Mouse (Mus musculus): ENCODE measurements around the gene Stx16.
A peak's percentile ranks its signal among the peaks of the same experiment; 100 is the strongest.

The Stx16 gene

DNA sequence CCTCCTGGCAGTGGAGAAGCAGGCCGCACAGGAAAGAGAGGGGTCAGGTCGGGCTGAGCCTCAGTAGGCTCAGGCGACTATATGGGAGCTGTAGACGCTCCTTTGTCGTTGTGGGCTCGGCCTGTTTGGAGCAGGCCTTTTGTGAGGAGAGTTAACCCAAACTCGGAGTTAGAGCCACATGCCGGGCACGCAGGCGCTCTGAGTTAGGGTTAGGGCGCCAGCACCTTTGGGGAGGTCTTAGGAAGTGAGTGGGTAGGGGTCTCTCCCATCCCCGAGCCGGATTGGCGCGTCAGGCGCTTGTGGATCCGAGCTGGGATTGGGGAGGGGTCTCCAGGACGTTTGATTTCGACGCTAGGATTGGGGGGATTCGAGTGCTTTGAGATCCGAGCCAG, 321 bp downstream of the Stx16 start:
- peak; percentile 55 to 72 for DNase-seq (ENCODE audit: low spot score in 2 of 2)

DNA sequence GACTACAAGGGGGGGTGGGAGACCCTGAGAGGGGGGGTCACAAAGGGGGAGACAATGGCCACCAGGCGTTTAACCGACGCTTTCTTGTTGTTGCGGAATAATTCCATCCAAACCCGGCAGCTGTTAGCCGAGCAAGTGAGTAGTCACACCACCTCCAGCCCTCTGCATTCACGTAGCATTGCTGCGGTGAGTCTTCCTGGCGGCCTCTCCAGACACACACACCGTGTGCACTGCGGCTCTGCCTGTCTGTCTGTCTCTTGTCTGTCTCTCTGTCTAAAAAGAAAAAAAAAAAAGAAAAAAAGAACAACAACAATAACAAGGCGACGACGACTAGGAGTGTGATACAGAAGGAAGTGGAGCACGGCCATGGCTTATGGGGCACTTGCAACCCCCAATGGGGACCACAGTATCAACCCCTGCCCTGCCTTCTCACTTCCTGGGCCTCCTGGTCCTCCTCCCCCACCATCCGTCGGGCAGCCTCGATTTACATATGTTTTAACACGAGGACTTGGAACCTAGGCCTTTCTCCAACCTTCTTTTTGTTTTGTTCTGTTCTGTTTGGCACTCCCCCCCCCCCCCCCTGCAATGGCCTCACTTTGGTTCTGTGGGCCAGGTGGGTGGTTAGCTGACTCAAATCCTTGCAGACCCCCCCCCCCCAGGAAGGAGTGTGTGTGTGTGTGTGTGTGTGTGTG, 1.0 kb downstream of the Stx16 start:
- DNase-seq (ENCODE audit: low spot score in 2 of 2), result peak; percentile 20 to 21

DNA sequence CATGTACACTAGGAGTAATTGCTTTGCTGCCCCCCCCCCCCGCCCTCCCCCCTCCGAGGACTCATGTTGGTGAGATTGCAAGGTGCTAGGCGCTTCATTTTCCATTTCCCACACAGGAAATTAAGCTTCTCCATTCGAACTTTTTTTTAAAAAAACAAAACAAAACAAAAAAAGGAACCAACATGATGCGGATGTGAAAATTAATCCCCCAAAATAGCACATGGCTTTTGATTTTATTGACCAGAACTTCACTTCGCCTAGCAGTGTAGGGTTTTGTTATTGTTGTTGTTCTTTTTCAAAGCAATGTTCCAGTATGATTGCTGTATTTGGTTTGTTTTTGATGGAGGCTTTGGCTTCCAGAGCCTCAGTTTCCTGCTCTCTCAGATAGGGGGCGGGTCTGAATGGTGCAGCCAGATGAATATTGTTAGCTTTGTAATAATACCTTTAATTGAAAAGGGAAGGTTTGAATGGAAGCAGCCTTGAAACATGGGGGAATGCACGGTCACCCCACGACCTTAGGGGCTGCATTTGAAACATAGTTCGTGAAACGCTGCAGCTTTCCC, 1.7 kb downstream of the Stx16 start:
- DNase-seq (ENCODE audit: low spot score in 2 of 2), result no peak

DNA sequence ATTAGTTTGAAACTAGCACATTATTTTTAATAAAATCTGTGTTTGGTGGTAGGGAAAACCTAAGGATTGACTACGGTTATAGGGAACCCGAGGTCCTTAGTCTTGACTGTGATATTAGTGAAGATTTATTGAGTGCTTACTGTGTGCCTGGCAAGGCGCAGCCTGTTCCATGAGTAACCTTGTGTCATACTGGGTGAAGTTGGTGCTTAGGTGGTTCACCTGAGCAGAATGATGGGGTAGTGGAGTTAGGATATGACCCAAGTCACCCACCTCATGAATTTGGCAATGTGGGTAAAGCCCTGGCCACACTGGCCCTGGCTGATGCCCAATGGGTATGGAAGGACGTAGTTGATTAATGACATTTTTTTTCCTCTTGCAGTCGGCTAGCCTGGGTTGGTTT, 5.7 kb downstream of the Stx16 start:
- no peak for DNase-seq (ENCODE audit: low spot score in 2 of 2)

DNA sequence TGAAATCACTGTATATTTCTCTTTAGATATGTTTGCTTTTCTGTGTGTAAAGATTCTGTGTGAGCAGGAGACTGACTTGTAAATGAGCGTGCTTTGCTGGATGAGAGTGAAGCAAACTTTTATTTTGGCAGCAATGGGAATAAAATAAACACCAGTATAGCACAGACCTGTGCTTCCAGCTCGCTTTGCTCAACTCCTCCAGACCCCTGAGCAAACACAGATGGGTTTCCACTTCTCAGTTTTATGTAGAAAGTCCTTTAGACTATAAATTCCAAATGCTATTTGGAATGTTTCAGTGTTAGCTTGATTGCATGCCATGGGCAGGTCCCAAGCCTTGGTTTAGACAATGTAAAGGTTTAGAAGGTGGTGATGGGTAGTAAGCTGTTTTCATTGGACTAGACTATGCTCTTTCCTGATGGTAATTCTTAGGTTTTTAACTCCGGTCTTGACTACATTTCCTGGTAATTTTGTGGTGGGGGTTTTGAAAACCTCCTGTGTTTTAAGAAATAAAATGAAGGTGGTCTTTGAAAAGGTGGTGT, 6.3 kb downstream of the Stx16 start:
- no peak for DNase-seq (ENCODE audit: low spot score in 2 of 2)

DNA sequence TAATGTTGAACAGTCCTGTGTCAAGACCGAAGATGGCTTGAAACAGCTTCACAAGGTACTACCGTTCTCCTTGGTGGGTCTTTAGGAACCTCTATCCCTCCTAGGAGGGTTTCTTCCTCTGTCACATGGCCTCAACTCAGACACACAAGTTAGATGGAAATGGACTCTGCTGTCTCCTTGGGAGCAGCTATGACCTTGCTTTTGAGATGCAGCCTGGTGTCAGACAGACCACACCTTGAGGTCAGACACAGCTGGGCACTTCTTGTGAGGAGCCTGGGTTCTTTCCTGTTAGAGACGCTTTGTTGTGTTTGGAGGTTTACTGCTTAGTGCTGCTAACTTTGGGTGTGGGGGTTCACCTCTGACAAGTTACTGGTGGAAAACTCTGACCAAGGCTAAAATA, 19.0 kb downstream of the Stx16 start:
- no peak for DNase-seq (ENCODE audit: low spot score in 2 of 2)

DNA sequence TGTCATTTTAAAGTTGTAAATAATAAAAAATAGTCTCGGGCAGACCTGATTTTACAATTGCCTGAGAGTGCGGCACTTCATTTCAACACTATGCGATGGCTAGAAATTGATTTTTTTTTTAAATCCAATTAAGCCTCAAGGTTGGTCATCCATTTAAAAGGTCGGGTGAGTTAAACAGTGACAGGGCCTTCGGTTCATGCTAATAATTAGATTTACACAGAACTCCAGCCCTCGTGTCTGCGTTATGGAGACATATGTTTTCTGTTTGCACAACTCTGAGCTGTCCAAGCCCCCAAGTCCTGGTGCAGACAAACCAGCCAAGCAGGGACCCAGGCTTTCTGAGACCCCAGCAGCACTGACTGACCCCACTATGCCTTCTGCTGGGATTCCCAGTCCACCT, 26.3 kb downstream of the Stx16 start:
- DNase-seq (ENCODE audit: low spot score in 2 of 2), result no peak

DNA sequence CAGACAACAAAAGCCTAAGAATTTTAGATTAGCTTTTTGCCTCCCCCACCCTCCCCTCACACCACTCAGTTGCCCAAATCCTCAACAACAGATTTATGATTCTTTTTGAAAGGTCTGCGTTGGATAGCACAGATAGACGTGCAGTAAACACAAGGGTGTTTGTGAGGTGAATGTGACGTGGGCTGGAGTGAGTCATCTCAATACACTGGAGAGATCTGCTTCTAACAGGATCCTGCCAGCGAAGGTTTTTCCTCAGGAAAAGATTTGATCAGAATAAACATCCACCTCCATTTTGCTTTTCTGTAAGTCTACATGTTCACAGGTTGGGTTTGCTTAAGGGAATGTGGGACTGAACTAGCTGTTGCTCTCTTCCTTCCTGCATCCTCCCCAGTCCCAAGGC, 27.4 kb downstream of the Stx16 start:
- no peak for DNase-seq (ENCODE audit: low spot score in 2 of 2)

DNA sequence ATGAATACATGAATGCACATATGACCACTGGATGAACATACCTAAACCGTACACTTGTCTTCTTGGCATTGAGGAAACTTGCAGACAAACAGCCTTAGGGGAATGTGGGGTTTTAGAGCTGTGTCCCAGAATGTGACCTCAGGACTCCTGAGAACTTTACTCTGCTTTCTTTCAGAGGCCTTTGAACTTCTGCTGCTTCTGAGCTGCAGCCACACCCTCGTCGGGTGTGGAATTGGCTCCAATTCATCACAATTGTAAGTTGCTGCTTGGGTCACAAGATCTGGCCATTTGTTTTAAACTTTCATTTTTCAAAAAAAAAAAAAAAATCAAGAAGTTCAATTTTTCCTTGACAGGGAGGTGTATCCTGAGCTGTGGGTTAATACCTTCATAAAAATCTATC, 31.3 kb downstream of the Stx16 start:
- DNase-seq (ENCODE audit: low spot score in 2 of 2), result no peak

DNA sequence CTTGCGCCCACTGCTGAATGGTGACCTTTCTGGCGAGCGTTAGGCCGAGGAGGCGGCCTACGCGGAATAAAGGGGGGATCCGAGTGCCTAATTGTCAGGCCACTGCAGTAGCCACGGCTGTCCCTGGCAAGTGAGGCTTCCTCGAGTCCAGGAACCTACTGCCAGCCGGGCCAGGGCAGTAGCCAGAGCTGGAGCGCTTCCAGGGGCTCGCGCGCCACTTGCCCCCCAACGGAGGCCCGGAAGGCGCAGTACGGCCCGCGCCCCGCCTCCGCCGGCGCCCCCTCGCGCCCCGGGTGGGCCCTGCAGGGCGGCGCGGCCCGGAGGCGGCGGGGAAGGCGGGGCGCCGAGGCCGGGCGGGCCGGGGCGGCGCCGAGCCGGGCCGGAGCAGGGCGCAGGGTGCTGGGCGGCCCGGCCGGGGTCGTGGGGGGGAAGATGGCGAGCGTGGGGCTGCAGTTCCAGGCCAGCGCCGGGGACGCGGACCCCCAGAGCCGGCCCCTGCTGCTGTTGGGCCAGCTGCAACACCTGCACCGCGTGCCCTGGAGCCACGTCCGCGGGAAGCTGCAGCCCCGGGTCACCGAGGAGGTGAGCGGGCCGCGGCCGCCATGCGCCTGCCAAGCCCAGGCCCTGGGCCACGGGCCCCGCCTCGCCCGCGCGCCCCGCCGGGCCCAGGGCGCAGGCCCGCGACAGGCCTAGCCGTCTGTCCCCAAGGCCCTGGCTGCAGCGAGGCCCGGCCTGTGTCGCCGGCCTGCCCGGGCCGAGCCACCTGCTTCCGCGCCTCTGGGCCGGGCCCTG, 34.1 kb downstream of the Stx16 start, which contains the start of gene Npepl1:
Gene Npepl1, plus strand, starts transcription at position 359 of the 792 bp plus-strand sequence.
- DNase-seq (ENCODE audit: low spot score in 2 of 2), result peak; percentile 65 to 66

DNA sequence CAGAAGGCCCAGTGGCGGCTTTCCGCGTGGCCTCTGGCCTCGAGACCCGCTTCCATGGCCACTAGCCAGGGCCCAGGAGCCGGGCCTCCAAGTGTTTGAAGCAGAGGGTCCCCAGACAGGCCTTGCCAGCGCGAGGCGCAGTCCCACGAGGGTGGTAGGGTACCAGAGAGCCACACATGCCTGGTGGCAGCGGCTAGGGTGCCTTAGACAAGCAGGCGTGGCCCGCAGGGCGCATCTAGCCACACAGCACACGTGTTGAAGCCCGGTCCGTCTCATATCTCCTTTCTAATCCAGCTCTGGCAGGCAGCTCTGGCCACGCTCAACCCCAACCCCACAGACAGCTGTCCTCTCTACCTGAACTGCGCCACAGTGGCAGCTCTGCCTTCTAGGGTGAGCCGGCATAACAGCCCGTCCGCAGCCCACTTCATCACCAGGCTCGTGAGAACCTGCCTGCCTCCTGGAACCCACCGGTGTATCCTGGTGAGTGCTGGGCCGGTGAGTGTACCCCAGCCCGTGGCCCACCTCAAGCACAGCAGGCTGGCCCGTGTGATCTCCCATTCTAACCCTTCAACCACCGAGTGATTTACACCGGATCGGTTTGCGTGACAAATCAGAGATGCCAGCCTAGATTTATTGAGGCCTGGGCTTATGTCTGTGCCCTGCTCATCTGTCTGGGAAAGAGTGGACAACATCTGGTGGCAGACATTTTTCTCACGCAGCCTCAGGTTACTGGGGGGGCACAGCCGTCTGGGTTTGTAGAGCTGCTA, 34.9 kb downstream of the Stx16 start:
- peak in 1 of 2 experiments; percentile 18 for DNase-seq (ENCODE audit: low spot score in 2 of 2)

DNA sequence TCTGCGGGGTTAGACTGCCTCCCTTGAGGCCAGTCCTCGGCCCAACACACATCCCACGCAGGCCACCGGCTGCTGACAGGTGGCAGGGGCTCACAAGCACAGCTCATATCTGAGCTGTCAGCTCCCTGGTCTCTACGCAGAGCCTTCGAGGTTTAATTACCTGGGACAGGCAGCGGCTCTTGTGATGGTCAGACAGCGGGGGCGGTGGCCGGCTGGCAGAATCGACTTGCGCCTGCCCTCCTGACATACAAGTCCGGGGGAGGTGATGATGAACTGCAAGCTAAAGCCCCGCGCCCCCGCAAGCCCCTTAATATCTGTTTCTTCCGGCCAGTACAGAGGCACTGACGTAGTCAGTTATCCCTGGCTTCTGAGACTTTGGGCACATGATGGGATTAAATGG, 36.8 kb downstream of the Stx16 start:
- no peak for DNase-seq (ENCODE audit: low spot score in 2 of 2)

DNA sequence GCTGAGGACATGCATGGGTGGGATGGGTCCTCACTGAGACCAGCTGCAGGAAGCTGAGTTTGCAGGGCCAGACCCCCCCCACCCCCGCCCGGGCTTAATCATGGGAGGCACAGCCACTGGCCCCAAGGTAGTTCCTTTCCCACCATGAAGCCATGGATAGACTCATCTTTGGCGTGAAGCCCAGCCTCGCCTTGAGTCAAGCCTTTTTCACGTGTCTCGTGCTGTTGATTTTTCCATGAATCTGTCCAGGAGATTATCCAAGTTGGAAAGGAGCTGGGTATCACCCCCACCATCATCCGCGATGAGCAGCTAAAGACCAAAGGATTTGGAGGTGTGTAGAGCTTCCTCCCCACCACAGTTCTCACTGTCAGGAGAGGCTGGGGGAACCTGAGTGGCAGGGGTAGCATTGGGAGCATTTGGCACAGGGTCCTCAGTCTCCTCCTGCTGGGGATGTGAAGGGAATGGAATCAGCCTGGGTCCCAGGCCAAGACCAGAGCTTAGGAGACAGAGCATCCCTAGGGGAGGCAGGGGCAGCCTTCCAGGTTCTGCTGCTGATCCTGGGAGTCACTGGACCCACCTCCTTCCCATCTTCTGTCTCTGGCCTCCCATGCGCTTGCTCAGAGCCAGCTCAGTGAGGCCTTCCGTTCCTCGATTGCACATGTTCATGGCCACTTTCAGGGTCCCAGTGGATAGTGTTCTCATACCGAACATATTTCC, 38.2 kb downstream of the Stx16 start:
- DNase-seq (ENCODE audit: low spot score in 2 of 2), result no peak

DNA sequence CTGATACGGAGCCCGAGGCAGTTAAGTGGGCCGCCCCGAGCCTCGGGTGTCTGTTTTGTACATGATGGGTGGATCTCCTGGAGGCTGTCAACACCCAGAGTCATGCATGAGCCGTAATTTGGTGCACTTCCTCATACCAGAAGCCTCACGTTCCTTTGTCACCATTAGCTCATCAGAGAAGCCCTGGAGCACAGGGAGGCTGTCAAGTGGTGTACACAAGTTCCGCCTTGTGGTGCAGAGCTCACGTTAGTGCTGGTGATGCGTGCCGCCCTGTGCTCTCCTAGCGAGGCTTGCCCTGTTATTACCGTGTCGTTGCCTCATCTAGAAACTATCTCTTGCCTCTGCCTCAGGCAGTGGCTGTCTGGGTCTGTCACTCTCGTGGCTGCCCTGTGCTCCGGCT, 40.8 kb downstream of the Stx16 start:
- DNase-seq (ENCODE audit: low spot score in 2 of 2), result no peak

DNA sequence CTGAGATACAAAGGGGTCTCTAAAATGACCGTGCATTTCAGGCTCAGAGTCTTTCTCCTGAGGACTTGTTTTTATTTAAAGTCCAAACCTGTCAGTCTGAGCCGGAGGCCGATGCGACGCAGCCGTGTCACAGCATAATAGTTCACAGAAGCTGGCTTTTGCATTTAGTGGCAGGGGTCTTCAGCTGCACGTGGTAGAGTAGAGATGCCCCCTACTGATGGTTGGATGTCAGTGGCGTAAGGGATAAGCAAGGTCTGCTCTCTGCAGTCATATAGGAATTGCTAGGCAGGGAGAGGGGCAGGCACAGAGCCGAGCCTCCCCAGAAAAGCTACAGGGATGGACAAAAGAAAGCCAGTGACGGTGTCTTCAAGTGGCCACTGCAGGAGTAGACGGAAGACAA, 42.0 kb downstream of the Stx16 start:
- DNase-seq (ENCODE audit: low spot score in 2 of 2), result no peak

DNA sequence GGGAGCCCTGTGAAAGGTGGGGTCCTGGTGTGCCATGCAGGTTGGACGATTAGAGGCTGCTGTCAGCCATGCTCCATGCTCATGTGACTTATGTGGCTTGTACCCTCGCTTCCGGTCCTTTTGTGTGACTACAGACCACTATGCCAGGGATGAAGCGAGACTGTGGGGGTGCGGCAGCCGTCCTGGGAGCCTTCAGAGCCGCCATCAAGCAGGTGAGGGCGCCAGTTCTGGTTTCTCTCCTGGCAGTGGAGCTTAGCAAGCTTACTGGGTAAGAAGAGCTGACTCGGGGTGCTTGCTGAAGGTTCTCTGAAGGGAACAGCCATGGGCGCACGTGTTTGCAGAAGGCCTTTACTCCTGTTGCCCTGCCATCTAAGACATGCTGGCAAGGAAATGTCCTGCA, 43.2 kb downstream of the Stx16 start:
- DNase-seq (ENCODE audit: low spot score in 2 of 2), result no peak

DNA sequence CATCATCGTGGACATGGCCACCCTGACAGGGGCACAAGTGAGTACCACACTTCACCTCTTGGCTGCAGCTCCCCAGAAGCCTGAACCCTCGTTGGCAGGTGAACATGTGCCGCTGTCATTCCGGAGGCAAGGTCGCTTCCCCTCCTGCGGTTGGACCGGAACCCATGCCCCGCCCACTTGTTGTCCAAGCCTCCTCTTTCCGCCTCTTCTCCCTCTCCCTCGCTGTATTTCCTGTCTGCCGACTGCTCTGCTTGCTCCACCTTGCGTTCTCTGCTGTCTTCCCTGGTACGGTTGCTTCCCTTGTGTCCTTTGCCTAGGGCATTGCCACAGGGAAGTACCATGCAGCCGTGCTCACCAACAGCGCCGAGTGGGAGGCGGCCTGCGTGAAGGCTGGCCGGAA, 44.5 kb downstream of the Stx16 start:
- no peak for DNase-seq (ENCODE audit: low spot score in 2 of 2)

DNA sequence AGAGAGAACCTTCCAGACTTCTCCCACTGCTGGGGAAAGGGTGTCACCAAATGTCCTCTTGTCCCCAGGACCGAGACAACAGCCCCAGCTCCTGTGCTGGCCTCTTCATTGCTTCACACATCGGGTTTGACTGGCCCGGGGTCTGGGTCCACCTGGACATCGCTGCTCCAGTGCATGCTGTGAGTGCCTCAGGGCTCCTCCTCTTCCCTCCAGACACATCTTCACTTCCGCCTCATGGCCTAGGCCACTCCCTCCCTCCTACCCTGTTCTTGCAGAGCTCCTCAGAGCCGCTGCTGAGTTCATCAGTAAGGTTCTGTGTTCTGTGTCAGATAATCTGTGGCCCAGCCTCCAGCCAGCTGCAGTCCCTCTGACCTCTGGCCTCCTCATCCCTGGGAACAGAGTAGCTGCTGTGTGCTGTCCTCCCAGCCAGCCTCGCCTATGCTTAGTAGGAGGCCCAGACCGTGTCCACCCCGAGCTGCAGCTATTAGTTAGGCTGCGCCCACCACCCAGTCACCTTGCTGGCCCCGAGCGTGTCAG, 45.4 kb downstream of the Stx16 start:
- no peak for DNase-seq (ENCODE audit: low spot score in 2 of 2)

DNA sequence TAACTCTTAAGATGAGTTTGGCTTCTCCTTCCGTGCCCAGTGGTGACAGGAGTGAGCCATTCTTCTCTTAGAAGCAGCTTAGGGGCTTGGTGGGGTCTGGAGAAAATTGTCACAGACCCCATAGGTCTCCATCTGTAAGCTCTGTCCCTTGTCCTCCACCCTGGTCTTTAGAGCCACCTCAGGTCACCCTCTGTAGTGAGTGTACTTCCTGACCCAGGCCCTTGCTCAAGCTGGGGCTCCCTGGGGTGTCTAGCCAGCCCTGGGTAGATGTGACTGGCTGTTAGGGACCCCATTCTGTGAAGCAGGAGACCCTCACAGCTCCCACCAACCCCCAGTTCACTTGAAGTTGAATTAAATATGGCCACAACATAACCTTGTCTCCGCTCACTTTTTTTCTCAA, 46.2 kb downstream of the Stx16 start:
- DNase-seq (ENCODE audit: low spot score in 2 of 2), result no peak

DNA sequence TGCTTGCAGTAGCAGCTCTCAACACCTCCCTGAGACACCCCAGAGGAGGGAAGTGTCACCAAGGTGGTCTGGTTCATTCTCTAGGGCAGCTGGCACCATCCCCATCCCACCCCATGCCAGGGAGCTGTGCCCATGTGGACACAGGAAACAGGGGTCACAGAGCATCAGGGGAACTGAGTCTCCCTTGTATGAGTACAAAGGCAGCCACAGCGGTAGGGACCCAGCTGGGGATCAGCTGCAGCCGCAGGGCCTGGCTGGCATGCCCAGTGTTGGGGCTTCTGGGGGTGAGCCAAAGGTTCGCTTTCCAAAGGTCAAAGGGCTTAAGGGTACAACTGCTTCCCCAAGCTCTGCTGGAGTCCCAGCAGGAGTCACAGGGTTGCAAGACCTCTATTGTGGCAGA, 47.6 kb downstream of the Stx16 start:
- no peak for DNase-seq (ENCODE audit: low spot score in 2 of 2)

All from frontal cortex, postnatal 10 days (tissue).